15 mouse cellular contexts compared by ENCODE assay signal in genomic region chr14:27158782-27159181, GRCm38 (mm10).
"Had no signal": no experiment of that assay in that cellular context is flagged by ENCODE, and none has a peak within 500 bp of the region (broad histone marks: within the 10 kb centered on the region; RNA-seq: fewer than 3 reads in every experiment).

No protein-coding gene starts in this region.

- H3K9me3 ChIP-seq: neural tube, embryonic 15.5 days; stomach, embryonic 15.5 days had no signal

- H3K9ac ChIP-seq: neural tube, embryonic 15.5 days; stomach, embryonic 15.5 days had no signal

- H3K27me3 ChIP-seq: neural tube, embryonic 15.5 days; stomach, embryonic 15.5 days had no signal

- H3K36me3 ChIP-seq: neural tube, embryonic 15.5 days; stomach, embryonic 15.5 days had no signal

- H3K4me1 ChIP-seq: neural tube, embryonic 15.5 days; stomach, embryonic 15.5 days had no signal

- H3K27ac ChIP-seq: neural tube, embryonic 15.5 days; stomach, embryonic 15.5 days; stomach, postnatal 0 days had no signal

- H3K4me2 ChIP-seq: neural tube, embryonic 15.5 days; stomach, embryonic 15.5 days had no signal

- DNase-seq: retina, postnatal 1 day; right cerebral cortex, adult 18-20 months; right cerebral cortex, postnatal 14 days; right cerebral cortex, postnatal 25 days; right cerebral cortex, postnatal 4 days; spleen, adult 18-20 months; thymus, adult 18-20 months; thymus, adult 2 months; thymus, postnatal 14 days; thymus, postnatal 25 days; thymus, postnatal 36 days; thymus, postnatal 4 days had no signal

- H3K4me3 ChIP-seq: neural tube, embryonic 15.5 days; stomach, embryonic 15.5 days had no signal
